Mouse (Mus musculus) MEL (cell line): ENCODE data around the gene Stk40. TPM values are rescaled to one million over a fixed set of nuclear protein-coding genes. Genes with fewer than 3 reads are reported as not detected.
A peak's percentile ranks its signal among the peaks of the same experiment; 100 is the strongest.

ENCODE experiments used
- DNase-seq: peaks from one replicate; pipeline ENCODE4 v3.0.0; 2011; ENCODE audit warnings: low read depth, low spot score
- H3K27ac ChIP-seq: 2 replicates; pipeline ENCODE4 v1.5.1; 2012; ENCODE audit warnings: low read depth, mild to moderate bottlenecking, control low read depth, low read length, moderate library complexity; ENCODE audit not compliant: control insufficient read depth
- H3K27me3 ChIP-seq, 2 experiments: fragments of 150-350 bp in 1 of 2; sonication (generic) in 1 of 2; 2 replicates each; pipeline ENCODE4 v1.6.1; 2012; ENCODE audit warnings: low read length in 2 of 2, mild to moderate bottlenecking in 2 of 2, improper control_type of control experiment in 1 of 2, moderate library complexity in 1 of 2; ENCODE audit not compliant: insufficient read depth in 2 of 2, control insufficient read depth in 1 of 2
- H3K36me3 ChIP-seq, 2 experiments: 2 replicates each; pipeline ENCODE4 v1.6.1; 2012 to 2014; ENCODE audit warnings: low read length in 2 of 2, improper control_type of control experiment in 1 of 2, inconsistent platforms in 1 of 2, mild to moderate bottlenecking in 1 of 2; ENCODE audit not compliant: insufficient read depth in 2 of 2, control insufficient read depth in 1 of 2
- H3K4me1 ChIP-seq, 2 experiments: fragments of 150-350 bp in 1 of 2; sonication (generic) in 1 of 2; 2 replicates each; pipeline ENCODE4 v1.6.1; 2012; ENCODE audit warnings: low read length in 2 of 2, improper control_type of control experiment in 1 of 2, mild to moderate bottlenecking in 1 of 2; ENCODE audit not compliant: insufficient read depth in 2 of 2, control insufficient read depth in 1 of 2
- H3K4me3 ChIP-seq, 2 experiments: fragments of 150-350 bp in 1 of 2; sonication (generic) in 1 of 2; 2 replicates each; pipeline ENCODE4 v1.5.1; 2012; ENCODE audit warnings: low read depth in 2 of 2, low read length in 2 of 2, mild to moderate bottlenecking in 2 of 2, moderate library complexity in 2 of 2, control low read depth in 1 of 2, improper control_type of control experiment in 1 of 2; ENCODE audit not compliant: control insufficient read depth in 1 of 2, insufficient read depth in 1 of 2
- H3K79me2 ChIP-seq: 2 replicates; pipeline ENCODE4 v1.6.1; 2012; ENCODE audit warnings: mild to moderate bottlenecking, low read length, moderate library complexity; ENCODE audit not compliant: control insufficient read depth, poor library complexity, insufficient read depth
- H3K9ac ChIP-seq: 2 replicates; pipeline ENCODE4 v1.6.1; 2012; ENCODE audit warnings: low read depth, mild to moderate bottlenecking, control low read depth, low read length, moderate library complexity; ENCODE audit not compliant: control insufficient read depth, poor library complexity, severe bottlenecking
- H3K9me3 ChIP-seq: fragments of 150-350 bp; sonication (generic); replicated peaks from 2 replicates; pipeline ENCODE4 v1.6.1; 2012; ENCODE audit warnings: mild to moderate bottlenecking, low read length, improper control_type of control experiment, moderate library complexity; ENCODE audit not compliant: insufficient read depth
- BHLHE40 ChIP-seq: IDR thresholded peaks from 2 replicates; pipeline ENCODE4 v1.6.1; 2012; ENCODE audit warnings: low read depth, mild to moderate bottlenecking, inconsistent platforms, low read length, improper control_type of control experiment, borderline replicate concordance
- CHD1 ChIP-seq: IDR thresholded peaks from 2 replicates; pipeline ENCODE4 v1.6.1; 2012; ENCODE audit warnings: low read depth, mild to moderate bottlenecking, inconsistent platforms, low read length, improper control_type of control experiment
- E2F4 ChIP-seq: IDR thresholded peaks from 2 replicates; pipeline ENCODE4 v1.6.1; 2011; ENCODE audit warnings: low read depth, low read length, improper control_type of control experiment, borderline replicate concordance
- ELF1 ChIP-seq: IDR thresholded peaks from 2 replicates; pipeline ENCODE4 v1.6.1; 2014; ENCODE audit warnings: low read depth, mild to moderate bottlenecking, inconsistent platforms, low read length, improper control_type of control experiment, moderate library complexity
- EP300 ChIP-seq, 2 experiments: IDR thresholded peaks; 2 replicates each; pipeline ENCODE4 v1.6.1; 2011; ENCODE audit warnings: improper control_type of control experiment in 2 of 2, low read length in 2 of 2, low read depth in 1 of 2, mild to moderate bottlenecking in 1 of 2
- ETS1 ChIP-seq: IDR thresholded peaks from 2 replicates; pipeline ENCODE4 v1.6.1; 2012; ENCODE audit warnings: low read depth, mild to moderate bottlenecking, inconsistent platforms, low read length, improper control_type of control experiment, moderate library complexity
- GABPA ChIP-seq: IDR thresholded peaks from 2 replicates; pipeline ENCODE4 v1.6.1; 2012; ENCODE audit warnings: low read depth, mild to moderate bottlenecking, inconsistent platforms, low read length, improper control_type of control experiment, moderate library complexity
- GATA1 ChIP-seq: IDR thresholded peaks from 2 replicates; pipeline ENCODE4 v1.6.1; 2011; ENCODE audit warnings: low read depth, low read length, improper control_type of control experiment
- HCFC1 ChIP-seq: IDR thresholded peaks from 2 replicates; pipeline ENCODE4 v1.6.1; 2012; ENCODE audit warnings: low read depth, mild to moderate bottlenecking, inconsistent platforms, low read length, improper control_type of control experiment, moderate library complexity
- JUND ChIP-seq: IDR thresholded peaks from 2 replicates; pipeline ENCODE4 v1.6.1; 2011; ENCODE audit warnings: low read depth, mild to moderate bottlenecking, improper control_type of control experiment, low read length
- KAT2A ChIP-seq: conservative IDR thresholded peaks from 2 replicates; pipeline ENCODE4 v1.6.1; 2012; ENCODE audit warnings: low read depth, low read length, improper control_type of control experiment, inconsistent platforms
- MAFK ChIP-seq: IDR thresholded peaks from 2 replicates; pipeline ENCODE4 v1.6.1; 2011; ENCODE audit warnings: low read depth, mild to moderate bottlenecking, low read length, improper control_type of control experiment, borderline replicate concordance
- MAZ ChIP-seq: IDR thresholded peaks from 2 replicates; pipeline ENCODE4 v1.6.1; 2012; ENCODE audit warnings: low read depth, mild to moderate bottlenecking, inconsistent platforms, low read length, improper control_type of control experiment
- MEF2A ChIP-seq: IDR thresholded peaks from 2 replicates; pipeline ENCODE4 v1.6.1; 2014; ENCODE audit warnings: low read depth, mild to moderate bottlenecking, inconsistent platforms, low read length, improper control_type of control experiment; ENCODE audit not compliant: poor library complexity, insufficient replicate concordance, severe bottlenecking; ENCODE audit errors: extremely low read depth
- MXI1 ChIP-seq: IDR thresholded peaks from 2 replicates; pipeline ENCODE4 v1.6.1; 2011; ENCODE audit warnings: mild to moderate bottlenecking, low read depth, low read length, improper control_type of control experiment
- MYC ChIP-seq: IDR thresholded peaks from 2 replicates; pipeline ENCODE4 v1.6.1; 2011; ENCODE audit warnings: low read depth, mild to moderate bottlenecking, low read length, improper control_type of control experiment, moderate library complexity
- NELFE ChIP-seq: IDR thresholded peaks from 2 replicates; pipeline ENCODE4 v1.6.1; 2011; ENCODE audit warnings: low read depth, low read length, improper control_type of control experiment
- NRF1 ChIP-seq: IDR thresholded peaks from 2 replicates; pipeline ENCODE4 v1.6.1; 2014; ENCODE audit warnings: low read depth, mild to moderate bottlenecking, inconsistent platforms, low read length, improper control_type of control experiment, moderate library complexity; ENCODE audit not compliant: poor library complexity, insufficient read depth, severe bottlenecking
- POLR2A ChIP-seq, 2 experiments: IDR thresholded peaks; 2 replicates each; pipeline ENCODE4 v1.6.1; 2011 to 2012; ENCODE audit warnings: low read length in 2 of 2, mild to moderate bottlenecking in 2 of 2, control low read depth in 1 of 2, improper control_type of control experiment in 1 of 2, low read depth in 1 of 2, moderate library complexity in 1 of 2; ENCODE audit not compliant: control insufficient read depth in 1 of 2, insufficient read depth in 1 of 2, poor library complexity in 1 of 2
- POLR2AphosphoS2 ChIP-seq: IDR thresholded peaks from 2 replicates; pipeline ENCODE4 v1.6.1; 2011; ENCODE audit warnings: low read length, improper control_type of control experiment
- POLR2AphosphoS5 ChIP-seq: IDR thresholded peaks from 2 replicates; pipeline ENCODE4 v1.6.1; 2012; ENCODE audit warnings: low read depth, borderline replicate concordance, mild to moderate bottlenecking, inconsistent platforms, low read length, moderate library complexity, mixed read lengths
- RAD21 ChIP-seq: IDR thresholded peaks from 2 replicates; pipeline ENCODE4 v1.6.1; 2011; ENCODE audit warnings: mild to moderate bottlenecking, low read depth, low read length, improper control_type of control experiment
- SIN3A ChIP-seq: IDR thresholded peaks from 2 replicates; pipeline ENCODE4 v1.6.1; 2012; ENCODE audit warnings: low read length, improper control_type of control experiment, inconsistent platforms
- TAL1 ChIP-seq: IDR thresholded peaks from 2 replicates; pipeline ENCODE4 v1.6.1; 2012; ENCODE audit warnings: mild to moderate bottlenecking, inconsistent platforms, low read length, moderate library complexity, mixed read lengths
- TBP ChIP-seq: IDR thresholded peaks from 2 replicates; pipeline ENCODE4 v1.8.0; 2011; ENCODE audit warnings: low read depth, low read length, improper control_type of control experiment
- UBTF ChIP-seq: IDR thresholded peaks from 2 replicates; pipeline ENCODE4 v1.6.1; 2012; ENCODE audit warnings: low read depth, mild to moderate bottlenecking, inconsistent platforms, low read length, improper control_type of control experiment, moderate library complexity, borderline replicate concordance; ENCODE audit not compliant: insufficient read depth
- USF2 ChIP-seq, 2 experiments: IDR thresholded peaks; 2 replicates each; pipeline ENCODE4 v1.6.1; 2011 to 2012; ENCODE audit warnings: improper control_type of control experiment in 2 of 2, low read length in 2 of 2, borderline replicate concordance in 1 of 2, inconsistent platforms in 1 of 2, low read depth in 1 of 2, mild to moderate bottlenecking in 1 of 2; ENCODE audit not compliant: insufficient read depth in 1 of 2
- ZC3H11A ChIP-seq: IDR thresholded peaks from 2 replicates; pipeline ENCODE4 v1.6.1; 2012; ENCODE audit warnings: low read depth, mild to moderate bottlenecking, inconsistent platforms, low read length, improper control_type of control experiment
- ZMIZ1 ChIP-seq: IDR thresholded peaks from 2 replicates; pipeline ENCODE4 v1.6.1; 2012; ENCODE audit warnings: low read depth, mild to moderate bottlenecking, inconsistent platforms, low read length, improper control_type of control experiment, moderate library complexity
- ZNF384 ChIP-seq: IDR thresholded peaks from 2 replicates; pipeline ENCODE4 v1.6.1; 2012; ENCODE audit warnings: low read depth, mild to moderate bottlenecking, inconsistent platforms, low read length, improper control_type of control experiment
- polyA plus RNA-seq, 2 experiments: library from polyadenylated mRNA; stranded (reverse) in 1 of 2; unstranded in 1 of 2; fragments of >175 nt in 1 of 2; fragments of >200 nt in 1 of 2; gene quantifications; 2 replicates each; pipeline versions ENCODE4 v1.2.1 to v1.2.4; 2012; ENCODE audit warnings: low replicate concordance in 2 of 2, low read depth in 1 of 2; ENCODE audit not compliant: insufficient read length in 2 of 2, insufficient read depth in 1 of 2, missing spikeins in 1 of 2
- total RNA-seq: library from RNA; depleted of rRNA; stranded (reverse); fragments of 300-350 nt; gene quantifications from 2 replicates; pipeline ENCODE4 v1.2.3, GENCODE M21; 2012

Gene Stk40
- total and polyA plus RNA-seq, 3 experiments: 16.8 to 270 (median 79.4) TPM

DNA sequence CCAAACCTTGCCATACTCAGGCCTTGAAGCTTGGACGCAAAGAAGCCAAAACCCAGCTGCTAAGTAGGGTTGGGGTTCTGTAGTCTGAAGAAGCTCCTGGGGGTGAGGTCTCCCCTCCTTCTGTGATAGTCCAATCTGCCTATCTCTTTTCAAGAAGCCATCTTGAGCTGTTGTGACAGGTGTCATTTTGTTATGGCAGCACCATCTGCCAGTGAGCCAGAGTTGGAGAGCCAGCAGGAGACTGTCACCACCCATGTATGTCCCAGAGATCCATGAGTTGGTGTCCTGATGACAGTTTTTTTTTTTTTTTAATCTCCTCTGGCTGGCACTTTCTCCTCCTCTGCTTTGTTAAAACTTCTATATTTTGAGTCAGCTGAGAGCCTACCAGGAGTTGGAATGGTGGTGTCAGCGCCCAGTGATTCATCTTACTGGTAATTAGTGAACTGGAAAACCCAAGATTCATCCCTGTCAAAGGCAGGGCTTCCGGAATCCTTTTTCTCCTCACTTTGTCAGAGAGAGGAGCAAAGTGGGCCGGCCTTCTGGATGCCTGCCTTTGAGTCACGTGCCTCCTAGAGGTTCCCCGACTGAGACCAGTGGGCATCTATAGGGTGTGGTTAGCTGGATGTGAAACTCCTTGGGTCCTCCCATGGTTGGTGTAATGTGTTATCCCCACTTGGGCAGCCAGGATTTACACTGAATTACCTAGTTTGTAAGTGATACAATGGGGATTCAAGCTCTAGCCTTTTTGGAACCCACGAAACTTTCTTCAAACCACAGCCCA lies 1.5 kb upstream of the Stk40 start (continued):
- TF ChIP-seq MYC (no peak), RAD21 (no peak), MXI1 (no peak), MAZ (no peak), POLR2AphosphoS2 (no peak), BHLHE40 (peak; percentile 86), NRF1 (no peak), JUND (no peak), MAFK (no peak), UBTF (no peak), CHD1 (no peak), TAL1 (no peak), HCFC1 (no peak), ZMIZ1 (no peak), NELFE (no peak), GABPA (no peak)
- TF ChIP-seq, all 39 proteins: peak for 6

DNA sequence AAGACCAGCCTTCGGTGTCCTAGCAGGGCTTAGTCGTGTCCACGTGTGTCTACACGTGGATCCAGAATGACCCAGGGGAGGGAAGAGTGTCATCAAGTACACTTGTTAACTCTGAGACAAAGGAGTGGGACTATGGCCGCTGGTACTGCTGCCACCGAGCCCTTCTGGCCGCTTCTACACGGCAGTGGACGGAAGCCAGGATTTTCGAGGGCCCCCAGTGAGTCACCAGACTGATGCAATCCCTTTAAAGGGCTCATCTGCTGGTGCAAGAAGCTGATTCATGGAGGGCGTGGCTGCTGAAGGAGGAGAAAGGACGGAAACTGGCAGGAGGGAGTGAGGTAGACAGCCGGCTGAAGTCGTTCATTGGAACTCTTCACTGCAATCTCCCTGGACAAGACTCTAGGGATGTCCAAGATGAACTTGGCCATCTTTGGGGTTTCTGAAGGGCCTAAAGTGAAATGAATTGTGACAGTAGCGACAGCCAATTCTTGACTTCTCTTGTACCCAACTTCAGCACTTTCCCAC lies 638 bp upstream of the Stk40 start:
- peak; percentile 98 for DNase-seq
- H3K36me3 ChIP-seq: peaks cover 0 to 39% of the 10 kb centered on the region in 2 experiments; a peak in 2 of 4 replicates
- TF ChIP-seq E2F4 (0 out of 2 replicates have a peak, but pooled peaks have one; percentile 8), MYC (peak; percentile 89), POLR2AphosphoS2 (0 out of 2 replicates have a peak, but pooled peaks have one; percentile 64), KAT2A (peak; percentile 47; the same call in 1 of the 2 replicates), SIN3A (peak; percentile 91), TBP (peak; percentile 74; the same call in 1 of the 2 replicates), ELF1 (peak; percentile 39; the same call in 1 of the 2 replicates), EP300 (IDR thresholded peaks at IDR 0.05; ENCODE audit: low read depth in 1 of 2, low read length in 2 of 2) (peak; percentile 46 to 78; a peak in 3 of 4 replicates), JUND (peak; percentile 95; the same call in 1 of the 2 replicates), POLR2AphosphoS5 (no peak), MAFK (peak; percentile 77; the same call in 1 of the 2 replicates), MEF2A (no peak), CHD1 (peak; percentile 87; the same call in 1 of the 2 replicates), GATA1 (no peak), TAL1 (no peak), UBTF (no peak), GABPA (peak; percentile 82), MXI1 (peak; percentile 88), ZMIZ1 (peak; percentile 24), ZNF384 (no peak), ETS1 (peak; percentile 99), USF2 (IDR thresholded peaks at IDR 0.05; ENCODE audit: borderline replicate concordance in 1 of 2, insufficient read depth in 1 of 2, low read depth in 1 of 2, low read length in 2 of 2) (no peak), POLR2A (IDR thresholded peaks at IDR 0.05; ENCODE audit: control insufficient read depth in 1 of 2, insufficient read depth in 1 of 2, low read depth in 1 of 2, low read length in 2 of 2, poor library complexity in 1 of 2) (peak in 1 of 2 experiments; percentile 39; a peak in 2 of 4 replicates), ZC3H11A (no peak)

More for the DNA sequence above, 638 bp upstream of the Stk40 start:
- H3K27me3 ChIP-seq: no peaks in the 10 kb centered on the region
- H3K9me3 ChIP-seq: no peaks in the 10 kb centered on the region
- peak overlapping the region; percentile 93 for H3K27ac ChIP-seq
- peak overlapping the region; percentile 58 to 71 for H3K4me3 ChIP-seq
- peaks cover 9 to 51% of the 10 kb centered on the region in 2 experiments for H3K4me1 ChIP-seq
- H3K9ac ChIP-seq: peak overlapping the region; percentile 84
- peaks cover 41% of the 10 kb centered on the region for H3K79me2 ChIP-seq
